Mouse (Mus musculus) thymus, postnatal 10 days (tissue): ENCODE results near the gene Olfr1014.

Experiments
- DNase-seq, 2 experiments: peaks; one replicate each; pipeline ENCODE4 v3.0.0; 2021; ENCODE audit warnings: low spot score in 2 of 2

Gene Olfr1014

DNA sequence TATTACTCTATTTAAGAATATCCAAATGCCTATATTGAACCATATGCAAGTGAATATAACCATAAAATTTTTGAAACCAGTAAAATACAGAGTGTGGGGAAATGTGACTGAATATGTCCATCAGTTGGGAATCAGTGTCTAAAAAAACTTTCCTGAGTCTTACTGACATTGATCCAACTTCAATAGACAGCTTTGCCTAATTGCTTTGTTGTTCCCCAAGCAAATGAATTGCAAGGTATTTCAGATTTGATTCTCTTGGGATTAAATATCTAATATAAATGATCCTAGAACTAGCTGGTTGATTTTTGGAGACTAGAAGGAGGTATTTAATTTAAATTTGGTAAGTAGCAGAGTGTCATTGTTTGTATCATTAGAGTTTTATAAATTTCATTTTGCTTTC, at the start of gene Olfr1014:
Olfr1014 (plus strand) TSS at position 301 of the 400 bp plus-strand sequence.
- no peak for DNase-seq

- no peak for DNase-seq
Measured at GRCm38 (mm10) chr2:85725793-85726192, 46.7 kb upstream of the Olfr1014 start.

- DNase-seq, result no peak
Measured at GRCm38 (mm10) chr2:85753822-85754221, 18.7 kb upstream of the Olfr1014 start.

DNA sequence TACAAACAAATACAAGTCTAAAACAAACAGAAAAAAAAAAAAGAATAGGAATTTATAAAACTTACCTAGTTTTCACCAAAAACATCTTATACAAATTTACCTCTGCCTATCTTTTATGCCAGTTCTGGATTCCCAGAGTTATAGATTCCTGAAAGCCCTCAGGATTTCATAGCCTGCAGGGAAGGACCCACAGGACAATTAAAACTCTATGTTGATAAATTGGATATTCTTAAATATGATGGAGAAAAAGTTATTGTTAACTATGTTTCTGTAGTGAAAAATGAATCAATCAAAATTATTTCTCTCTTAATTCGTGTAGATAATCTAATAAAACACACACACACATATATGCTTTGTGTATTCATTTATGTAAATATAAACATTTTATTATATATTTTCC, 9.8 kb upstream of the Olfr1014 start, which contains the start of gene Olfr1012:
Olfr1012 (minus strand) TSS at position 101 of the 400 bp plus-strand sequence.
- DNase-seq, result no peak

- no peak for DNase-seq
Measured at GRCm38 (mm10) chr2:85766798-85767197, 5.7 kb upstream of the Olfr1014 start, which contains the start of gene Olfr1013. Gene Olfr1013 (plus strand): TSS chr2:85767098.

DNA sequence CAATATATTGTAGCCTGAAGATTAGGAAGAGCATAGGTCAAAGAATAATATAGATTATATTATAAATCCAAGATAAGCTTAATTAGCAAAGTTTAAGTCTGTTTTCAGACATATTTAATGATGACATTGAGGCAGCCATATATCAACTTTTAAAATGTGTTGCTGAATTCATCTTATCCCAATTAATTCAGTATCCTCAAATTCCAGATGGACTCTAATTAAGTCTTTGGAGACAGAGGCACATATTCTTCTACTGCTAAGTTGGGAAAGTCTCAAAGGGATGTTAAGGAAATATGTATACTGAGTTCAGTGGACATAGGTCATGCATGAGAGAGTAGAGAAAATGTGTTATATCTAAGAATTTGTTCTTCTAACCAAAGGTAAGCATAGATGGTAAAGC, 9.2 kb downstream of the Olfr1014 start, which contains the start of gene Olfr1015:
Olfr1015 (plus strand) TSS at position 301 of the 400 bp plus-strand sequence.
- no peak for DNase-seq

GRCm38 (mm10) chr2:85792331-85792730, 19.8 kb downstream of the Olfr1014 start:
- DNase-seq, result no peak

- DNase-seq, result no peak
Measured at GRCm38 (mm10) chr2:85802444-85802843, 29.9 kb downstream of the Olfr1014 start, which contains the start of gene Olfr1016. Gene Olfr1016 (minus strand): TSS chr2:85802544.

GRCm38 (mm10) chr2:85804501-85804900, 32.0 kb downstream of the Olfr1014 start:
- DNase-seq, result no peak

- DNase-seq, result no peak
Measured at GRCm38 (mm10) chr2:85818179-85818578, 45.7 kb downstream of the Olfr1014 start, which contains the start of gene Olfr1018. Gene Olfr1018 (plus strand): TSS chr2:85818479.
